Mouse (Mus musculus) left cerebral cortex, postnatal 36 days (tissue): ENCODE data around the gene Tpgs1. TPM values are rescaled to one million over a fixed set of nuclear protein-coding genes. Genes with fewer than 3 reads are reported as not detected.

Experiments
- DNase-seq, 2 experiments: peaks; one replicate each; pipeline ENCODE4 v3.0.0; 2021 to 2022; ENCODE audit warnings: low spot score in 2 of 2, mixed read lengths in 1 of 2
- intact Hi-C: fragments of 180-260 bp; cut with DNase I; formaldehyde crosslinking; loops from one replicate; pipeline ENCODE4 v1.15.1; 2025
- total RNA-seq, 2 experiments: library from RNA; stranded (reverse); gene quantifications; 2 replicates each; pipeline ENCODE4 v1.2.3; 2021

Tpgs1 gene
- 10 to 100 TPM; 71.4 to 91.6 TPM for total RNA-seq

DNA sequence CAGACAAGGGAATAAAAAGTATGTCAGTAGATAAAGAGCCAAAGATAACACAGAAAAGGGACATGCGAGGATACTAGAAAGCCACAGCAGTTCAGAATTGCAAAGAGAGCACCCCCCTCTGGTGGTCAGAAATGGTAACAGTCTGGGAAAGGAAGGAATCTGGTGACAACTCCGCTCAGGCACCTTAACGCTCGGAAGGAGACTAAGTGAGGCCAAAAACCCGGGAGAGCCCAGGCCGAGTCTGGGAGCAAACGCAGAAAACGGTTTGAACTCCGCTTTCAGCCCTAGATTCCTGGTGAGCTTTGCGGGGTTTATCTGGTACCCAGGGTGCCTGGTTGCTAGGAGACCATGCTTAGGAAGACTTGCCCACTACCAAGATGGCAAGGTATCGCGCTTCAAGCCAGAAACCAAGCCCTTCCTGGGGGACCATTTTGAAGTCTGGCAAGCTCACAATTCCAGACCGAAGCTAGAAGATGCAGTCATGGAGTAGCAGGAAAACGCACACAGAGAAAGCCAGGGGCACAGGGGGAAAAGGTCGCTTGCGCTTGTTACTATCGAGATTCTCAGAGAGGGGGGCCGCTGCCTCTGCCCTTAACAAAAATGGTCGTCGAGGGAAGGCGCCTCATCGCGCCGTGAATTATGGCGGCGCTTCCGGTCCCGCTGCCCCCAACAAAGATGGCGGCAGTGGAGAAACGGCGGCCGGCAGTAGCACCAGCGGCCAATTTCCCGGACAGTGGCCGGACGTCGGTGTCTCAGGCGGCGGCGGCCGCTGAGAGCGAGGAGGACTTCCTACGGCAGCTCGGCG, at the start of gene Tpgs1:
Gene Tpgs1 (plus strand): TSS at position 599 of the 805 bp plus-strand sequence.
- peak; percentile 90 to 92 for DNase-seq
- intact Hi-C loops, result loop anchor here (1.0 to 10.0 kb wide), 3 partner anchors 12 to 914 kb away; partner anchors contain the start of gene Ccdc105

DNA sequence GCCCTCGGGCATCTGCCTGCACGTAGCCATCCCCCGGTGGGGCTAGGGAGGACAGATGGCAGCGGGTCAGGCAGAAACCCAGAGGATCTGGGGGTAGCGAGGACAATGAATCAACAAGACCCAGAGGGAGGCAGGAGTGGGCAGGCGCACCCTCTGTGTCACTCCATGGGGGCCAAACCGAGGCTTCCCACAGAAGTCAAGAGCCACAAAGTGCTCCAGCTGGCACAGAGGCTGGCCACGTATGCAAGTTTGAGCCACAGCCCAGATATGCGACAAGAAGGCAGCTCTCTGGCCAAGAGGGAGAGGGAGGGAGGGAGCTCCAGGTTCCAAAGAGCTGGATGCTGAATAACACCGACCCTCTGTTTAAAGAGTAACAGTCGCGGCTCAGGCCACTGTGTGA, 45.2 kb upstream of the Tpgs1 start:
- no peak for DNase-seq

DNA sequence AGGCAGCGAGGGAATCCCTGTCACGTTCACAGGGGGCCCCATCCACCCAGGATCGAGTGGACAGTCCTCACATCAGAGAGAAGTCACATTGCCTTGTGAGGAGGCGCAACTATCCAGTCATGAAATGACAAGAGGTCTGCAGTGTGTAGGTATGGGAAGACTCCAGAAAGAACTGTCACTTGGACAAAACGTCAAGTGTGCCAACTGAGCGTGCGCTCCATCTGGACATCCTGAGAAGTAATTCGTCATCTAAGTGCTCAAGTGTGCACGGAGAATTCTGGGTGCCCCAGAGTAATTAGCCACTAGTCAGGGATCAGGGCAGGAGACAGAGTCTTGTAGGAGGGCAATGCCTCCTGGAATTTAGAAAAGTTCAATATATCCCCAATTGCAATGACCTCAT, 43.8 kb upstream of the Tpgs1 start:
- intact Hi-C loops, result no loop called here
- no peak for DNase-seq

More for the DNA sequence above, 45.2 kb upstream of the Tpgs1 start:
- intact Hi-C loops, result no loop called here

- no peak for DNase-seq
- intact Hi-C loops, result no loop called here
Measured at GRCm38 (mm10) chr10:79626156-79626555, 43.0 kb upstream of the Tpgs1 start.

DNA sequence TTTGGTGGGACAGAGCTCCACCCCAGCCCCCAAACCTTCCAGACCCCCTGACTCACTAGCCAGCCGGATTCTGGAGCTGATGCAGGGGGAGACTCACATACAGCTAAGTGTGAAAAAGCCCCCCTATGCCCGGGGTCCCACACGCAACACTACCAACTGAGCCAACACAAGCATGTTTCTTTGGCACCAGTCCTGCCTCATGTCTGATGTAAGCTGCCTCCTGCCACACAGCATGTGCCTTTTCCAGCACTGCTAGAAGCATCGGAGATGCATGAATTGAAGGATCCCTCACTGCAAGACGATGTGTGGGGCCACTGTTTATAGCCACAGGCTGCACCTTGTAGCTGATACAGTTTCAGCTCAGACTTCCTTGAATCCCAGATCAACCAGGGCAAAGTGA, 40.8 kb upstream of the Tpgs1 start:
- no peak for DNase-seq
- intact Hi-C loops, result no loop called here

GRCm38 (mm10) chr10:79631432-79631831, 37.7 kb upstream of the Tpgs1 start:
- intact Hi-C loops, result no loop called here
- DNase-seq, result peak in 1 of 2 experiments; percentile 64

DNA sequence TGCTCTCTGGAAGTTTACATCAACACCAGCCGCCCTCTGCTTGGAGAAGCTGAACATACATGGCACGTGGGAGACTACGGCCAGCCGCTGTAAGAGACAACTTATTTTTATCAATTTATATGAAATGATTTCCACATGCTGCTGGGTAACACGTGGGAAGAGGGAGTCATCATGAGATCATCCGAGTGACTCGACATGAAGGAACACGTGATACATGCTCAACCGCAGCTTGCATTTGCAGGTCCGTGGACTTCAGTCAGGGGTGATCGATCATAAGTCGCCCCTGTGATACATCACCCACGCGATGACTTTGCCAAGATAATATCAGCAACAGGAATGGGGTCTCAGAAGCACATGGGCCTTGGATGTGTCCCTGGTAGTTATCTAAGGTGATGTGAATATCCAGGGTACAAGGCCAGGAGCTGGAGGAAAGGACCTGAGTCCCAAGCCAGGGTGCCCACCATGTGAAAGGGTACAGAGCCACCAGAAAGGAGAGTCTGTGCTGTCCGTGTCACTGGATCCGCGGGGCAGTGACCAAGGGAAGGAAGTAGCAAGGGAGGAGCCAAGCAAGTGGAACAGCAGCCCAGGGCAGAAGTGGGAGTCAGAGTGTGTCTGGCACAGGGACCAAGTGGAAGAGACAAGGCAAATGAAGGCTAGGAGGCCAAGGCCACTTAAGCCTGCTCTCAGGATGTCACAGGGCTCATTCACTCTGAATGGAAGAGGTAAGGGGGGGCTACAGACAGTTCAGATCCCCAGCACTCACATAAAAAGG, 36.0 kb upstream of the Tpgs1 start:
- intact Hi-C loops, result no loop called here

DNA sequence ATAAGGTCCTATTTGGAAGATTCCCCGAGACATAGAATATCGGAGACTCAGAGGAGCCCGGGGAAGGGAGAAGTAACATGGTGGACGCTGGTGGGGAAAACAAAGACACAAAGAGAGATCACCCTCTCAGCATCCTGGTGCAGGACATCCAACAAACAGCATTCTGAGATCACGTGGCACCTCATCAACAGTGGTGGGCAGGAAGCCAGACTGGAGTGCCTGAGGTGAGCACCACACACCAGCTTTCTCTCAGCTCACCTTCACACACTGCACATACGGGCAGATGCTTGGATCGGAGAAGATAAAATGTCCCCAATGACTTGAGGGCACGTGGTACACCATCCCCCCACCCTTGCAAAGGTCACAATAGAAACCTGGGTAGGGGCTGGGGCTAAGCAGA, 32.9 kb upstream of the Tpgs1 start:
- intact Hi-C loops, result no loop called here
- DNase-seq, result no peak

More for the DNA sequence above, 36.0 kb upstream of the Tpgs1 start:
- no peak for DNase-seq

DNA sequence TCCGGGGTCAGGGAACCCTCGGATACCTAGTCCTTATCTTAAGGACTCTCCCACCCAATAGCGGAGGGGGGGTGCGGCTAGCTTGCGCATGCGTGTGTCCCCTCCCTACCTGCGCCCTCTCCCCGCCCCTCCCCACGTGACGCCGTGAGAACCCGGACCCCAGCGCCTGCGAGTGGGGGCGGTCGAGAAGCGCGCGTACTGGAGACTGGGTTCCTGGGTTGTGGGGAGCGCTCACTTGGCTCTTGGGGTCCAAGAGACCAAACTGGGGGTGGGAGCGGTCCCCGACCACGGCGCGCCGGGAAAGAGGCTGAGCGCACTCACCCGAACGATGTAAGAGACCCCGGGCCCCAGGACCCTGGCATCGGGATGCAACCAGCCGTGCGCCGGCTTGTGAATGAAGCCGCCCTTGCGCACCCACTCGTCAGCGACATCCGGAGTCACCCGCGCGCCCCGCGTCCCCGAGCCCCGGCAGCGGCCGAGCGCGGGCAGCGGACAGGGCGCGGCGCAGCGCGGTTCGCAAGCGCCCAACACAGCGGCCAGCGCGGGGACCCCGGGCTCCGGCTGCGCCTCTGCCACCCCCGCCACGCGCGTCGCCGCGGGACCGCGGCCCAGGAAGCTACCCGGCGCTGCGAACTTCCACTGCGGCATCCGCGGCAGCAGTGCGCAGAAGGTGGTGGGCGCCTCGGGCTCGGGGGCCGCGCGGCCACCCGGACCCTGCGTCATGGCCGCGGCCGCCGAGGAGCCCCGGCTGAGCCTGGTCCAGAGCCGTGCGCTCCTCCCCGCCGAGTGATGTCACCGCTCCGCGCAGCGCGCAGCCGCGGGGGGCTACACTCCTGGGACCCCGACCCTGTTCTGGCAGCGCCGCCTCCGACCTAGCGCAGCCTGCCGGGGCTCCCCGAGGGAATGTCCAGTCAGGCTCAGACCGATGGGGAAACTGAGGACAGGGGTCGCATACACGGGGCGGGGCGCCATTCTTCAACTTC, 31.8 kb upstream of the Tpgs1 start, which contains the start of gene Shc2:
Gene Shc2 (minus strand): TSS at position 791 of the 983 bp plus-strand sequence.
- DNase-seq, result peak; percentile 84 to 86
- intact Hi-C loops, result no loop called here

DNA sequence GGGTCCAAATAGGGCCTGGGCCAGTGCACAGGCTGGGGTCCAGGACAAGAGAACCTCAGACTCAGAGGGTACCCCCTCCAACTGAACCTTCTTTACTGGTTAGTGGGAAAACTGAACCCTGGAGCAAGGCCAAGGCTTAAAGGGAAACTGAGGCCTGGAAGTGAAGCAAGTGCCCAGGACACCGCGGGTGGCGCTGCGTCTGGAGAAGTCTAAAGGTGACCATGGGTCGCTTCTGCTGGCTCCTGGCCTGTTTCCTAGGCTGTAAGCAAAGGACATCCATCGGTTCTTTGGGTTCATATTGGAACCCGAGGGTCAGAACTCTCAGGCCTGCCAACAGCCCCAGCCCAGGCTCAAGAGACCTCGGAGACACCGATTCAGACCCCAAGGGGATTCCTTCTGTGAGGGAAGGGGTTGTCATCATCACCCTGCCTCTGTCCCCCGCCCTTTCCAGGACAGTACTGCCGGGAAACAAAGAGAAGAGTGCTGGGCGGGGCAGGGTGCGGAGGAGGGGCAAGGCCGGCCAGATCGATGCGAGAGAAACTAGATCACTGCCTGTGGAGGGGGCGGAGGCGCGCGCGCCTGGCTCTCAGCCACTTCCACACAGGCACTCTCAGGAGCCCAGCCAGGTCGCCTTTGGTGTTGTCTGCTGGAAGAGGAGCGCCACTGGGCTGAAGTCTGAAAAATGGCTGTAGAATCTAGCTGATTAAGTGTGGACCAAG, 30.5 kb upstream of the Tpgs1 start:
- peak; percentile 62 to 72 for DNase-seq
- intact Hi-C loops, result no loop called here

DNA sequence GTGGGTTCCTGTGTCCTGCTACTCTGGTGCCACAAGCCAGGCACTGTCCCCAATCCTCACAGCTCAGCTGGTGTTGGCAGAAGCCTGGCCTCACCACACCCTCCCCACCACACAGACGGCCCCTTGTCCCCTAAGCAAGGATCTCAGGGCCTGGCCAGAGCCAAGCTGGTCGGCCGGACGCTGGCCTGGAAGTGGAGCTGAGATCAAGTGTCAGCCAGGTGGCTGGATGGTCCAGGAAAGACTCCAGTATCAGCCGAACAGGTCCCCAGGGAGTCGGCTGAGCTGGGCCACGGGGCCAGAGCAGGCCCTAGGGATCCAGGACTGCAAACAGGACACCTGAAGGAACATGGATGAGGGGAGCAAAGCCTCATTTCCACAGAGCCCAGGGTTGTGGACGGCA, 23.5 kb upstream of the Tpgs1 start, which contains the start of gene Odf3l2:
Gene Odf3l2 (minus strand): TSS at position 28 of the 400 bp plus-strand sequence.
- no peak for DNase-seq
- intact Hi-C loops, result no loop called here

DNA sequence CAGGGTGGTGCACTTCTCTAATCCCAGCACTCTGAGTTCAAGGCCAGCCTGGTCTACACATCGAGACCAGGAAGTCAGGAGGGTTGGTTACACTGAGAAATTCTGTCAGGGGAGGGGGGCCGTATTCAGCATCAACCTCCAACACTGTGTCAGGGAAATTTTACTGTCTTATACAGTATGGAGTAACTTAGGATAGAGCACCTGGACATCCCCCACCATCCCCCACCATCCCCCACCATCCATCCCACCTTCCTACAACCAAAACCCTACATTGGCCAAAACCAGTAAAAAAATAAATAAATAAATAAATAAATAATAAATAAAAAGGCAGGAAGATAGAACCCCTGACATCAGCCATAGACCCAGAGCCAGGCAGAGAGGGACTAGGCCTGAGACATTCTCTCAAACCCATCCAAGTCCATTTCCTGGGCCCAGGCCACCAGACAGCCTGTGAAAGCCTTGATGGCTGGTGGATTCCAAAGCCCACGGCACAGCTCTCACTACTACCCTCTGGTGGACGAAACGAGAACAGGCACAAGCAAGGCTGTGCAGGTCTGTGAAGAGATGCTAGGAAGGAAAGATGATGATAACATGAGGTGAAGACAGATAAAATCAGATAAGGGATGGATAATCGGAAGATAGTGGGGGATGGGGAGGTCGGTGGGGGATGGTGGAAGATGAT, 20.0 kb upstream of the Tpgs1 start:
- DNase-seq, result peak; percentile 65 to 79
- intact Hi-C loops, result loop anchor here (2.0 kb wide), 1 partner anchor 54 kb away; no protein-coding TSS in a partner anchor

DNA sequence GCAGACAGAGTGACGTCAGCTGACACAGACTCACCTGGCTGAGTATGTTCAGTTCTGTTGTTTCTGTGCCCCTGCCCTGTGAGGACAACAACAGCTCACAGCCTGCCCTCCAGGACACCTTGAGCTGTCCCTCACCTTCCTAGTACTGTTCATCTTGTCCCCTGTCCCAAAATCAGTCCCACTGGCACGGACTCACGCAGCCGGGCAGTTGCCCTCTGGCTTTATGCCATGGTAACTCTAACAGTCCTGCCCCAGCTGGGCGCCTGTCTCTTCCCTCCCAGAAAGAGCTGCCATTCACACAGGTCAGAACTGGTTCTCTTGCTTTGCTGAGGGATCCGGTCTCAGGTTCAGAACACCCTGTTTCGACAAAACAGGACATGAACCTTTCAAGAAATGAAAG, 16.4 kb upstream of the Tpgs1 start:
- DNase-seq, result no peak
- intact Hi-C loops, result no loop called here

DNA sequence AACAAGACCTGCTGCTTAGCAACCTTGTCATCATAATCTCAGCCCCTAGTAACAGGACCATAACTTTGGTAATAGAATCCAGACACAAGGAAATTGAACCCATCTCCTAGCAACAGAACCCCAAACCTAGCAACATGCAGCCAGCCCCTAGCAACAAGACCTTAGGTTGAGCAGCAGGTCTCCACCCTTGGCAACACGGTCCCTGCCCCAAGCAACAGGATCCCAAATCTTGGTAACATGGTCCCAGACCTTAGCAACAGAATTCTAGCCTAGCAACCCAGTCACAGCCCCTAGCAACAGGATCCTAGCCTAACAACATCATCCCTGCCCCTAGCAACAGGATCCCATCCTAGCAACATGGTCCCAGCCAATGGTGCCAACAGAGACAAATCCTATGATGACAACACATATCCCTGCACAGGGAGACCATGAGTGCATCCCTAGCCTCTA, 14.2 kb upstream of the Tpgs1 start:
- intact Hi-C loops, result no loop called here
- DNase-seq, result no peak

- DNase-seq, result no peak
- intact Hi-C loops, result no loop called here
Measured at GRCm38 (mm10) chr10:79658829-79659228, 10.3 kb upstream of the Tpgs1 start.

GRCm38 (mm10) chr10:79660298-79660697, 8.9 kb upstream of the Tpgs1 start:
- no peak for DNase-seq
- intact Hi-C loops, result loop anchor here (10.0 kb wide), 1 partner anchor 905 kb away; the partner anchor contains the start of gene Ccdc105

- DNase-seq, result no peak
- intact Hi-C loops, result loop anchor here (10.0 kb wide), 1 partner anchor 907 kb away; the partner anchor contains the start of gene Ccdc105
Measured at GRCm38 (mm10) chr10:79661861-79662260, 7.3 kb upstream of the Tpgs1 start.

- intact Hi-C loops, result loop anchor here (10.0 kb wide), 1 partner anchor 909 kb away; the partner anchor contains the start of gene Ccdc105
Measured at GRCm38 (mm10) chr10:79664131-79664665, 5.0 kb upstream of the Tpgs1 start, which contains the start of gene Madcam1. Gene Madcam1, plus strand, starts transcription at chr10:79664559.

More at GRCm38 (mm10) chr10:79664131-79664665, 5.0 kb upstream of the Tpgs1 start, which contains the start of gene Madcam1:
- DNase-seq, result peak; percentile 43 to 44
